Mouse (Mus musculus) forebrain, embryonic 11.5 days (tissue): ENCODE results near the gene Suclg1. TPM values are rescaled to one million over a fixed set of nuclear protein-coding genes. Genes with fewer than 3 reads are reported as not detected.

Experiments used
- ATAC-seq: fragments of 200-750 bp; cut with Nextera tagmentation; replicated peaks from 2 replicates; pipeline ENCODE4 v1.8.0; 2017; ENCODE audit warnings: moderate TSS enrichment; ENCODE audit not compliant: low FRiP score
- DNase-seq: peaks from one replicate; pipeline ENCODE4 v3.0.0-alpha.2; 2017; ENCODE audit warnings: low spot score
- H3K27ac ChIP-seq: fragments of 300-500 bp; sonication (generic); 2 replicates; pipeline ENCODE4 v1.5.1; 2014; ENCODE audit warnings: low read depth, low read length
- H3K27me3 ChIP-seq: fragments of 300-500 bp; sonication (generic); 2 replicates; pipeline ENCODE4 v1.6.1; 2014; ENCODE audit warnings: mild to moderate bottlenecking, low read length, mixed read lengths; ENCODE audit not compliant: control insufficient read depth, insufficient read depth
- H3K36me3 ChIP-seq: fragments of 300-500 bp; sonication (generic); 2 replicates; pipeline ENCODE4 v1.6.1; 2014; ENCODE audit warnings: mild to moderate bottlenecking, low read length, moderate library complexity, mixed read lengths; ENCODE audit not compliant: control insufficient read depth, insufficient read depth
- H3K4me1 ChIP-seq: fragments of 300-500 bp; sonication (generic); replicated peaks from 2 replicates; pipeline ENCODE4 v1.6.1; 2014; ENCODE audit warnings: low read length, mixed read lengths; ENCODE audit not compliant: control insufficient read depth, insufficient read depth
- H3K4me2 ChIP-seq: fragments of 300-500 bp; sonication (generic); 2 replicates; pipeline ENCODE4 v1.6.1; 2014; ENCODE audit warnings: low read depth, mild to moderate bottlenecking, low read length, moderate library complexity, mixed read lengths; ENCODE audit not compliant: severe bottlenecking
- H3K4me3 ChIP-seq: fragments of 300-500 bp; sonication (generic); 2 replicates; pipeline ENCODE4 v1.5.1; 2014; ENCODE audit warnings: low read depth, low read length
- H3K9ac ChIP-seq: fragments of 300-500 bp; sonication (generic); 2 replicates; pipeline ENCODE4 v1.6.1; 2014; ENCODE audit warnings: low read length
- H3K9me3 ChIP-seq: fragments of 300-500 bp; sonication (generic); 2 replicates; pipeline ENCODE4 v1.6.1; 2016; ENCODE audit warnings: low read length, mixed read lengths; ENCODE audit not compliant: control insufficient read depth
- WGBS: fragments of 180-500 bp; shearing (Covaris S2); extraction: QIAGEN DNeasy Blood & Tissue Kit; methylation state at CpG from one replicate; pipeline ENCODE4 v1.1.7; 2014; 5-methylcytosine and 5-hydroxymethylcytosine counted together
- polyA plus RNA-seq: library from polyadenylated mRNA; unstranded; fragments of >200 nt; fragmentation: Nextera tagmentation; extraction: Ambion mirVana; gene quantifications from 2 replicates; pipeline ENCODE4 v1.2.1, GENCODE M21; 2014

Suclg1 gene
- polyA plus RNA-seq, 1 experiment from 2014 or later: 146 TPM

DNA sequence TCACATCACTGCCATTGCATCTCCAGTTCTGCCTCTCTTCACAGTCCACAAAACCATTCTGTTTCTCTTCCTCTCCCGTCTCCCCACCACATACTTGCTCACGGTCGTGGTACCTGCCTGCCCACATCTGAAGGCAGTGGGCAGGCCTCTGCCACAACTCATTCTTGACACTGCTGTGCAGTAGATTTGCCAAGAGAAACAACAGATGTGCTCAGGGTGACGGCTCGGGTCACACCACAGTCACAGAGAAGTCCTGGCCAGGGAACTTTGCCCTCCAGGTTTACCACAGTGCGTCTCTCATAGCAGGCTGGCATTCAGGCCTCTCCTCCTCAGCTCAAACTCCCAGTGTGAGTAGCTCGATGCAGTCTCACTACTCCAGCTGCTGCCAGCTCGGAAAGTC is 31.5 kb downstream of the Suclg1 start:
- H3K4me3 ChIP-seq: no peak overlapping the region
- no peaks in the 10 kb centered on the region for H3K9me3 ChIP-seq
- H3K9ac ChIP-seq: no peak overlapping the region
- H3K4me1 ChIP-seq: no peaks in the 10 kb centered on the region
- DNase-seq (no peak), ATAC-seq (no peak)
- H3K4me2 ChIP-seq: no peak overlapping the region
- 90% methylated on average over 8 of the region's 8 CpGs for WGBS
- no peak overlapping the region for H3K27ac ChIP-seq
- no peaks in the 10 kb centered on the region for H3K27me3 ChIP-seq
- H3K36me3 ChIP-seq: peaks cover 11% of the 10 kb centered on the region

GRCm38 (mm10) chr6:73280546-73281115 is 32.4 kb downstream of the Suclg1 start:
- H3K27ac ChIP-seq: no peak overlapping the region
- no peaks in the 10 kb centered on the region for H3K4me1 ChIP-seq
- no peaks in the 10 kb centered on the region for H3K9me3 ChIP-seq
- H3K4me3 ChIP-seq: no peak overlapping the region
- no peak overlapping the region for H3K4me2 ChIP-seq
- peaks cover 4% of the 10 kb centered on the region for H3K36me3 ChIP-seq
- DNase-seq: no peak
- WGBS: 84% methylated on average over 9 of the region's 9 CpGs
- H3K27me3 ChIP-seq: no peaks in the 10 kb centered on the region
- ATAC-seq: no peak
- H3K9ac ChIP-seq: no peak overlapping the region

DNA sequence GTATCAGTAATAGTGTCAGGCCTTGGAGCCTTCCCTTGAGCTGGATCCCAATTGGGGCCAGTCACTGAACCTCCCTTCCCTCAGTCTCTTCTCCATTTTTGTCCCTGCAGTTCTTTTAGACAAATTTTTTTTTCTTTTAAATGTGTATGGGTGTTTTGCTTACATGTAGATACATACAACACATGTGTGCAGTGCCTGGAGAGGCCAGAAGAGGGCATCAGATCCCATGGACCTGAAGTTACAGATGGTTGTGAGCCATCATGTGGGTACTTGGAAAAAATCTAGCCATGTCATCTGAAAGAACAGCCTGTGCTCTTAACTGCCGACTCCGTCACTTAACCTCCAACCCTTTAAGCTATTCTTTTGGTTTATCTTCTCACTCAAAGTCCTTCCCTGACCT is 38.1 kb downstream of the Suclg1 start:
- no peaks in the 10 kb centered on the region for H3K36me3 ChIP-seq
- no peak overlapping the region for H3K9ac ChIP-seq
- no peak overlapping the region for H3K4me2 ChIP-seq
- H3K4me1 ChIP-seq: no peaks in the 10 kb centered on the region
- no peaks in the 10 kb centered on the region for H3K27me3 ChIP-seq
- H3K27ac ChIP-seq: no peak overlapping the region
- ATAC-seq (no peak), DNase-seq (no peak)
- no peak overlapping the region for H3K4me3 ChIP-seq
- H3K9me3 ChIP-seq: no peaks in the 10 kb centered on the region
- 98% methylated on average over 2 of the region's 2 CpGs for WGBS

- 78% methylated on average over 6 of the region's 6 CpGs for WGBS
- no peak for ATAC-seq
- no peak for DNase-seq
Observed at GRCm38 (mm10) chr6:73306837-73307236, 58.7 kb downstream of the Suclg1 start.

GRCm38 (mm10) chr6:73308685-73309520 is 60.7 kb downstream of the Suclg1 start:
- Histone ChIP-seq H3K4me2 (no peak overlapping the region), H3K27me3 (peaks cover 5% of the 10 kb centered on the region; the same call in 1 of the 2 replicates), H3K36me3 (no peaks in the 10 kb centered on the region), H3K4me1 (no peaks in the 10 kb centered on the region), H3K27ac (no peak overlapping the region), H3K9ac (no peak overlapping the region), H3K9me3 (no peaks in the 10 kb centered on the region), H3K4me3 (no peak overlapping the region)
- ATAC-seq (no peak), DNase-seq (no peak)
- WGBS: 84% methylated on average over 10 of the region's 10 CpGs

More at GRCm38 (mm10) chr6:73306837-73307236, 58.7 kb downstream of the Suclg1 start:
- Histone ChIP-seq H3K36me3 (no peaks in the 10 kb centered on the region), H3K9ac (no peak overlapping the region), H3K4me1 (no peaks in the 10 kb centered on the region), H3K27ac (no peak overlapping the region), H3K27me3 (no peaks in the 10 kb centered on the region), H3K9me3 (no peaks in the 10 kb centered on the region), H3K4me2 (no peak overlapping the region), H3K4me3 (no peak overlapping the region)

- DNase-seq (no peak), ATAC-seq (no peak)
- Histone ChIP-seq H3K9ac (no peak overlapping the region), H3K4me1 (no peaks in the 10 kb centered on the region), H3K4me2 (no peak overlapping the region), H3K27ac (no peak overlapping the region), H3K9me3 (no peaks in the 10 kb centered on the region), H3K27me3 (peaks cover 8% of the 10 kb centered on the region), H3K4me3 (no peak overlapping the region), H3K36me3 (no peaks in the 10 kb centered on the region)
- WGBS: 76% methylated on average over 6 of the region's 6 CpGs
Observed at GRCm38 (mm10) chr6:73311335-73311734, 63.2 kb downstream of the Suclg1 start.

DNA sequence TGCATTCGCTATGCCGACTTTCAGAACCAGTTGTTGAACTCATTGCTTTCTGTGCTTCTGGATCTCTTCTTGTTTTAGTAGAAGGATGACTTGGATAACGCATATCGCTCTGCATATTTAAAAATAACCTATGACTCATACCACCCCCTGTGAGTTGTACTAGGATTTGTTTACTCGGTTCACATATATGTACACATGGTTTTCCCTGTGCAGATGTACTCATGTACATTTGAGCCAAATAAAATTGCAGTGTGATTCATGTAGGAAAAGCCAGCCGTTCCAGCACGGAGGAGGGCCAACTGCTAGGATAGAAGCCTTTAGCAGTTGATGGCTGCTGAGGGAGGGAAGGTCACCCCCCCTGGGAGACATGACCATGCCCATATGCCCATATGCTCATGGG is 63.6 kb downstream of the Suclg1 start:
- H3K36me3 ChIP-seq: no peaks in the 10 kb centered on the region
- WGBS: 92% methylated on average over 7 of the region's 7 CpGs
- DNase-seq (no peak), ATAC-seq (no peak)
- H3K4me3 ChIP-seq: no peak overlapping the region
- H3K9ac ChIP-seq: no peak overlapping the region
- H3K4me2 ChIP-seq: no peak overlapping the region
- no peaks in the 10 kb centered on the region for H3K4me1 ChIP-seq
- H3K27ac ChIP-seq: no peak overlapping the region
- no peaks in the 10 kb centered on the region for H3K9me3 ChIP-seq
- H3K27me3 ChIP-seq: peaks cover 12% of the 10 kb centered on the region

GRCm38 (mm10) chr6:73314923-73315603 is 66.9 kb downstream of the Suclg1 start:
- Histone ChIP-seq H3K4me2 (peak overlapping the region; percentile 58), H3K4me1 (no peaks in the 10 kb centered on the region), H3K4me3 (peak overlapping the region; percentile 34), H3K27me3 (peaks cover 31% of the 10 kb centered on the region), H3K27ac (no peak overlapping the region), H3K9me3 (no peaks in the 10 kb centered on the region), H3K36me3 (no peaks in the 10 kb centered on the region), H3K9ac (peak overlapping the region; percentile 55)
- ATAC-seq (peak; percentile 90), DNase-seq (peak; percentile 92)
- WGBS: under 1% methylated on average over 17 of the region's 17 CpGs
